In genomic region chr19:44069914-44070232, GRCm38 (mm10) we compare ENCODE assay signal across 9 mouse cellular contexts. TPM values are rescaled to one million over a fixed set of nuclear protein-coding genes. Genes with fewer than 3 reads are reported as not detected.
DNase-seq lines count a peak whose midpoint lies in the region; ATAC-seq and TF ChIP-seq lines count a peak whose summit lies in the region.
"Had no signal": no experiment of that assay in that cellular context is flagged by ENCODE, and none has a peak within 500 bp of the region (broad histone marks: within the 10 kb centered on the region; RNA-seq: fewer than 3 reads in every experiment).

No protein-coding gene starts in this region.

- no peak for TF ChIP-seq CTCF in lung, adult 2 months (IDR thresholded peaks at IDR 0.05; ENCODE audit: insufficient read depth, low read length)
- TF ChIP-seq CTCF in intestine, postnatal 0 days (IDR thresholded peaks at IDR 0.05; ENCODE audit: low read depth): no peak

- no peaks in the 10 kb centered on the region for H3K9me3 ChIP-seq in embryonic facial prominence, embryonic 15.5 days (replicated peaks)
- H3K9me3 ChIP-seq in intestine, postnatal 0 days (ENCODE audit: control insufficient read depth): no peaks in the 10 kb centered on the region
- H3K9me3 ChIP-seq in neural tube, embryonic 14.5 days (ENCODE audit: control insufficient read depth, low read length): no peaks in the 10 kb centered on the region

- no peak; the same call in 1 of the 2 replicates for ATAC-seq in embryonic facial prominence, embryonic 15.5 days (ENCODE audit: insufficient number of reproducible peaks, low FRiP score, low TSS enrichment, low read depth)
- ATAC-seq in intestine, postnatal 0 days: no peak
- no peak for ATAC-seq in neural tube, embryonic 14.5 days (ENCODE audit: low read depth)

- peak overlapping the region; percentile 56; the same call in 1 of the 2 replicates for H3K27ac ChIP-seq in embryonic facial prominence, embryonic 15.5 days (replicated peaks)
- H3K27ac ChIP-seq in intestine, postnatal 0 days (ENCODE audit: low read depth, low read length): peak overlapping the region; percentile 77; the same call in 1 of the 2 replicates
- H3K27ac ChIP-seq in neural tube, embryonic 14.5 days (ENCODE audit: low read depth, low read length): peak overlapping the region; percentile 30; the same call in 1 of the 2 replicates

- peaks cover 6% of the 10 kb centered on the region; the same call in 1 of the 2 replicates for H3K36me3 ChIP-seq in embryonic facial prominence, embryonic 15.5 days
- H3K36me3 ChIP-seq in intestine, postnatal 0 days (ENCODE audit: control insufficient read depth, insufficient read depth): peaks cover 10% of the 10 kb centered on the region; the same call in 1 of the 2 replicates
- peaks cover 1% of the 10 kb centered on the region; the same call in 1 of the 2 replicates for H3K36me3 ChIP-seq in neural tube, embryonic 14.5 days (ENCODE audit: control insufficient read depth, insufficient read depth, low read length)

- DNase-seq in lung, adult 2 months: no peak
- DNase-seq in lung, postnatal 25 days (ENCODE audit: low spot score): no peak
- DNase-seq in gastrocnemius, postnatal 25 days: no peak
- DNase-seq in right cerebral cortex, adult 18-20 months: no peak
- no peak for DNase-seq in thymus, adult 18-20 months

- 2% methylated on average over 4 of the region's 4 CpGs for WGBS in lung, adult 2 months
- 4% methylated on average over 4 of the region's 4 CpGs for WGBS in embryonic facial prominence, embryonic 15.5 days
- WGBS in intestine, postnatal 0 days: 7% methylated on average over 4 of the region's 4 CpGs
- 11% methylated on average over 4 of the region's 4 CpGs for WGBS in neural tube, embryonic 14.5 days

- H3K4me2 ChIP-seq in embryonic facial prominence, embryonic 15.5 days (replicated peaks): peak overlapping the region; percentile 77
- H3K4me2 ChIP-seq in intestine, postnatal 0 days (replicated peaks; ENCODE audit: low read depth): peak overlapping the region; percentile 88
- H3K4me2 ChIP-seq in neural tube, embryonic 14.5 days (ENCODE audit: low read depth, low read length): peak overlapping the region; percentile 72

- 0 out of 2 replicates have a peak, but pooled peaks have one; percentile 18 for TF ChIP-seq POLR2A in lung, adult 2 months (IDR thresholded peaks at IDR 0.05; ENCODE audit: borderline replicate concordance, extremely low read depth, low read depth, low read length)

- H3K9ac ChIP-seq in embryonic facial prominence, embryonic 15.5 days: peak overlapping the region; percentile 77
- H3K9ac ChIP-seq in intestine, postnatal 0 days (ENCODE audit: low read depth, low read length): peak overlapping the region; percentile 60
- peak overlapping the region; percentile 63 for H3K9ac ChIP-seq in neural tube, embryonic 14.5 days (replicated peaks; ENCODE audit: low read depth, low read length)

- H3K4me3 ChIP-seq in lung, adult 2 months (replicated peaks; ENCODE audit: extremely low read depth, low read depth, low read length): peak overlapping the region; percentile 90
- H3K4me3 ChIP-seq in embryonic facial prominence, embryonic 15.5 days (replicated peaks): peak overlapping the region; percentile 78
- H3K4me3 ChIP-seq in intestine, postnatal 0 days (ENCODE audit: low read depth, low read length): peak overlapping the region; percentile 68
- peak overlapping the region; percentile 73 for H3K4me3 ChIP-seq in neural tube, embryonic 14.5 days (ENCODE audit: low read depth, low read length)

- H3K27me3 ChIP-seq in embryonic facial prominence, embryonic 15.5 days: no peaks in the 10 kb centered on the region
- H3K27me3 ChIP-seq in intestine, postnatal 0 days (replicated peaks; ENCODE audit: control insufficient read depth, insufficient read depth, low read length): no peaks in the 10 kb centered on the region
- no peaks in the 10 kb centered on the region for H3K27me3 ChIP-seq in neural tube, embryonic 14.5 days (ENCODE audit: control insufficient read depth, insufficient read depth, low read length)

- H3K4me1 ChIP-seq in lung, adult 2 months (ENCODE audit: control insufficient read depth, insufficient read depth, low read length): peaks cover 3% of the 10 kb centered on the region; the same call in 1 of the 2 replicates
- peaks cover 18% of the 10 kb centered on the region for H3K4me1 ChIP-seq in embryonic facial prominence, embryonic 15.5 days
- 0 out of 2 replicates have a peak, but pooled peaks cover 4% of the 10 kb centered on the region for H3K4me1 ChIP-seq in intestine, postnatal 0 days (replicated peaks; ENCODE audit: control insufficient read depth, insufficient read depth, low read length)
- H3K4me1 ChIP-seq in neural tube, embryonic 14.5 days (ENCODE audit: control insufficient read depth, insufficient read depth, low read length): no peaks in the 10 kb centered on the region

RNA-seq across cellular contexts. Expression of gene Erlin1, which starts 0.3 kb away (rescaled TPM):
- polyA plus RNA-seq in lung, adult 2 months (2012; rRNA removed): 6.5 and 7.0 TPM in 2 replicates
- 35.9 and 39.2 TPM in 2 replicates for polyA plus RNA-seq in embryonic facial prominence, embryonic 15.5 days (2015; fragmentation: Nextera tagmentation; extraction: Ambion mirVana)
- polyA plus RNA-seq in intestine, postnatal 0 days (2015; fragmentation: Nextera tagmentation; extraction: Ambion mirVana): 21.0 and 24.3 TPM in 2 replicates
- 16.7 and 18.2 TPM in 2 replicates for polyA plus RNA-seq in neural tube, embryonic 14.5 days (2014; fragmentation: Nextera tagmentation; extraction: Ambion mirVana)
- 1 to 10 TPM; 3.4 to 4.8 TPM for total RNA-seq in gastrocnemius, postnatal 25 days (2021)

RNA-seq across cellular contexts. Expression of gene Chuk, which starts 37.4 kb away (rescaled TPM):
- 10.2 and 16.1 TPM in 2 replicates for polyA plus RNA-seq in lung, adult 2 months (2012; rRNA removed)
- 39.6 and 41.5 TPM in 2 replicates for polyA plus RNA-seq in embryonic facial prominence, embryonic 15.5 days (2015; fragmentation: Nextera tagmentation; extraction: Ambion mirVana)
- polyA plus RNA-seq in intestine, postnatal 0 days (2015; fragmentation: Nextera tagmentation; extraction: Ambion mirVana): 41.2 and 46.7 TPM in 2 replicates
- polyA plus RNA-seq in neural tube, embryonic 14.5 days (2014; fragmentation: Nextera tagmentation; extraction: Ambion mirVana): 68.8 and 70.0 TPM in 2 replicates
- total RNA-seq in gastrocnemius, postnatal 25 days (2021): 10 to 100 TPM; 14.9 to 17.4 TPM

RNA-seq across cellular contexts. Expression of gene Cyp2c23, which starts 40.9 kb away (rescaled TPM):
- polyA plus RNA-seq in lung, adult 2 months (2012; rRNA removed): 0.53 and 0.65 TPM in 2 replicates
- not detected in 2 replicates for polyA plus RNA-seq in embryonic facial prominence, embryonic 15.5 days (2015; fragmentation: Nextera tagmentation; extraction: Ambion mirVana)
- polyA plus RNA-seq in intestine, postnatal 0 days (2015; fragmentation: Nextera tagmentation; extraction: Ambion mirVana): 2.7 and 4.0 TPM in 2 replicates
- polyA plus RNA-seq in neural tube, embryonic 14.5 days (2014; fragmentation: Nextera tagmentation; extraction: Ambion mirVana): not detected in 2 replicates
- total RNA-seq in gastrocnemius, postnatal 25 days (2021): not detected
- polyA plus RNA-seq: activated CD4-positive, CD25-positive, alpha-beta regulatory T cell, adult 4 months had no signal
